Mouse (Mus musculus) MEL (cell line): Measurements from ENCODE around the gene Map2k5. TPM values are rescaled to one million over a fixed set of nuclear protein-coding genes. Genes with fewer than 3 reads are reported as not detected.

Experiments used
- DNase-seq: peaks from one replicate; pipeline ENCODE4 v3.0.0; 2011; ENCODE audit warnings: low read depth, low spot score
- H3K27ac ChIP-seq: 2 replicates; pipeline ENCODE4 v1.5.1; 2012; ENCODE audit warnings: low read depth, mild to moderate bottlenecking, control low read depth, low read length, moderate library complexity; ENCODE audit not compliant: control insufficient read depth
- H3K27me3 ChIP-seq, 2 experiments: fragments of 150-350 bp in 1 of 2; sonication (generic) in 1 of 2; 2 replicates each; pipeline ENCODE4 v1.6.1; 2012; ENCODE audit warnings: low read length in 2 of 2, mild to moderate bottlenecking in 2 of 2, improper control_type of control experiment in 1 of 2, moderate library complexity in 1 of 2; ENCODE audit not compliant: insufficient read depth in 2 of 2, control insufficient read depth in 1 of 2
- H3K36me3 ChIP-seq, 2 experiments: 2 replicates each; pipeline ENCODE4 v1.6.1; 2012 to 2014; ENCODE audit warnings: low read length in 2 of 2, improper control_type of control experiment in 1 of 2, inconsistent platforms in 1 of 2, mild to moderate bottlenecking in 1 of 2; ENCODE audit not compliant: insufficient read depth in 2 of 2, control insufficient read depth in 1 of 2
- H3K4me1 ChIP-seq, 2 experiments: fragments of 150-350 bp in 1 of 2; sonication (generic) in 1 of 2; 2 replicates each; pipeline ENCODE4 v1.6.1; 2012; ENCODE audit warnings: low read length in 2 of 2, improper control_type of control experiment in 1 of 2, mild to moderate bottlenecking in 1 of 2; ENCODE audit not compliant: insufficient read depth in 2 of 2, control insufficient read depth in 1 of 2
- H3K4me3 ChIP-seq, 2 experiments: fragments of 150-350 bp in 1 of 2; sonication (generic) in 1 of 2; 2 replicates each; pipeline ENCODE4 v1.5.1; 2012; ENCODE audit warnings: low read depth in 2 of 2, low read length in 2 of 2, mild to moderate bottlenecking in 2 of 2, moderate library complexity in 2 of 2, control low read depth in 1 of 2, improper control_type of control experiment in 1 of 2; ENCODE audit not compliant: control insufficient read depth in 1 of 2, insufficient read depth in 1 of 2
- H3K79me2 ChIP-seq: 2 replicates; pipeline ENCODE4 v1.6.1; 2012; ENCODE audit warnings: mild to moderate bottlenecking, low read length, moderate library complexity; ENCODE audit not compliant: control insufficient read depth, poor library complexity, insufficient read depth
- H3K9ac ChIP-seq: 2 replicates; pipeline ENCODE4 v1.6.1; 2012; ENCODE audit warnings: low read depth, mild to moderate bottlenecking, control low read depth, low read length, moderate library complexity; ENCODE audit not compliant: control insufficient read depth, poor library complexity, severe bottlenecking
- H3K9me3 ChIP-seq: fragments of 150-350 bp; sonication (generic); replicated peaks from 2 replicates; pipeline ENCODE4 v1.6.1; 2012; ENCODE audit warnings: mild to moderate bottlenecking, low read length, improper control_type of control experiment, moderate library complexity; ENCODE audit not compliant: insufficient read depth
- CHD2 ChIP-seq: IDR thresholded peaks from 2 replicates; pipeline ENCODE4 v1.6.1; 2011; ENCODE audit warnings: low read length, improper control_type of control experiment
- EP300 ChIP-seq, 2 experiments: IDR thresholded peaks; 2 replicates each; pipeline ENCODE4 v1.6.1; 2011; ENCODE audit warnings: improper control_type of control experiment in 2 of 2, low read length in 2 of 2, low read depth in 1 of 2, mild to moderate bottlenecking in 1 of 2
- GABPA ChIP-seq: IDR thresholded peaks from 2 replicates; pipeline ENCODE4 v1.6.1; 2012; ENCODE audit warnings: low read depth, mild to moderate bottlenecking, inconsistent platforms, low read length, improper control_type of control experiment, moderate library complexity
- HCFC1 ChIP-seq: IDR thresholded peaks from 2 replicates; pipeline ENCODE4 v1.6.1; 2012; ENCODE audit warnings: low read depth, mild to moderate bottlenecking, inconsistent platforms, low read length, improper control_type of control experiment, moderate library complexity
- MAFK ChIP-seq: IDR thresholded peaks from 2 replicates; pipeline ENCODE4 v1.6.1; 2011; ENCODE audit warnings: low read depth, mild to moderate bottlenecking, low read length, improper control_type of control experiment, borderline replicate concordance
- MAX ChIP-seq: IDR thresholded peaks from 2 replicates; pipeline ENCODE4 v1.6.1; 2011; ENCODE audit warnings: low read length, improper control_type of control experiment
- MAZ ChIP-seq: IDR thresholded peaks from 2 replicates; pipeline ENCODE4 v1.6.1; 2012; ENCODE audit warnings: low read depth, mild to moderate bottlenecking, inconsistent platforms, low read length, improper control_type of control experiment
- MXI1 ChIP-seq: IDR thresholded peaks from 2 replicates; pipeline ENCODE4 v1.6.1; 2011; ENCODE audit warnings: mild to moderate bottlenecking, low read depth, low read length, improper control_type of control experiment
- MYC ChIP-seq: IDR thresholded peaks from 2 replicates; pipeline ENCODE4 v1.6.1; 2011; ENCODE audit warnings: low read depth, mild to moderate bottlenecking, low read length, improper control_type of control experiment, moderate library complexity
- NELFE ChIP-seq: IDR thresholded peaks from 2 replicates; pipeline ENCODE4 v1.6.1; 2011; ENCODE audit warnings: low read depth, low read length, improper control_type of control experiment
- POLR2A ChIP-seq, 2 experiments: IDR thresholded peaks; 2 replicates each; pipeline ENCODE4 v1.6.1; 2011 to 2012; ENCODE audit warnings: low read length in 2 of 2, mild to moderate bottlenecking in 2 of 2, control low read depth in 1 of 2, improper control_type of control experiment in 1 of 2, low read depth in 1 of 2, moderate library complexity in 1 of 2; ENCODE audit not compliant: control insufficient read depth in 1 of 2, insufficient read depth in 1 of 2, poor library complexity in 1 of 2
- POLR2AphosphoS2 ChIP-seq: IDR thresholded peaks from 2 replicates; pipeline ENCODE4 v1.6.1; 2011; ENCODE audit warnings: low read length, improper control_type of control experiment
- POLR2AphosphoS5 ChIP-seq: IDR thresholded peaks from 2 replicates; pipeline ENCODE4 v1.6.1; 2012; ENCODE audit warnings: low read depth, borderline replicate concordance, mild to moderate bottlenecking, inconsistent platforms, low read length, moderate library complexity, mixed read lengths
- SIN3A ChIP-seq: IDR thresholded peaks from 2 replicates; pipeline ENCODE4 v1.6.1; 2012; ENCODE audit warnings: low read length, improper control_type of control experiment, inconsistent platforms
- SMC3 ChIP-seq: IDR thresholded peaks from 2 replicates; pipeline ENCODE4 v1.6.1; 2011; ENCODE audit warnings: low read depth, low read length, improper control_type of control experiment
- TAL1 ChIP-seq: IDR thresholded peaks from 2 replicates; pipeline ENCODE4 v1.6.1; 2012; ENCODE audit warnings: mild to moderate bottlenecking, inconsistent platforms, low read length, moderate library complexity, mixed read lengths
- TBP ChIP-seq: IDR thresholded peaks from 2 replicates; pipeline ENCODE4 v1.8.0; 2011; ENCODE audit warnings: low read depth, low read length, improper control_type of control experiment
- TCF12 ChIP-seq: IDR thresholded peaks from 2 replicates; pipeline ENCODE4 v1.6.1; 2014; ENCODE audit warnings: low read depth, mild to moderate bottlenecking, inconsistent platforms, low read length, improper control_type of control experiment, moderate library complexity
- USF1 ChIP-seq: IDR thresholded peaks from 2 replicates; pipeline ENCODE4 v1.6.1; 2014; ENCODE audit warnings: low read depth, mild to moderate bottlenecking, inconsistent platforms, low read length, improper control_type of control experiment, moderate library complexity
- USF2 ChIP-seq, 2 experiments: IDR thresholded peaks; 2 replicates each; pipeline ENCODE4 v1.6.1; 2011 to 2012; ENCODE audit warnings: improper control_type of control experiment in 2 of 2, low read length in 2 of 2, borderline replicate concordance in 1 of 2, inconsistent platforms in 1 of 2, low read depth in 1 of 2, mild to moderate bottlenecking in 1 of 2; ENCODE audit not compliant: insufficient read depth in 1 of 2
- ZC3H11A ChIP-seq: IDR thresholded peaks from 2 replicates; pipeline ENCODE4 v1.6.1; 2012; ENCODE audit warnings: low read depth, mild to moderate bottlenecking, inconsistent platforms, low read length, improper control_type of control experiment
- ZMIZ1 ChIP-seq: IDR thresholded peaks from 2 replicates; pipeline ENCODE4 v1.6.1; 2012; ENCODE audit warnings: low read depth, mild to moderate bottlenecking, inconsistent platforms, low read length, improper control_type of control experiment, moderate library complexity
- ZNF384 ChIP-seq: IDR thresholded peaks from 2 replicates; pipeline ENCODE4 v1.6.1; 2012; ENCODE audit warnings: low read depth, mild to moderate bottlenecking, inconsistent platforms, low read length, improper control_type of control experiment
- polyA plus RNA-seq, 2 experiments: library from polyadenylated mRNA; stranded (reverse) in 1 of 2; unstranded in 1 of 2; fragments of >175 nt in 1 of 2; fragments of >200 nt in 1 of 2; gene quantifications; 2 replicates each; pipeline versions ENCODE4 v1.2.1 to v1.2.4; 2012; ENCODE audit warnings: low replicate concordance in 2 of 2, low read depth in 1 of 2; ENCODE audit not compliant: insufficient read length in 2 of 2, insufficient read depth in 1 of 2, missing spikeins in 1 of 2
- total RNA-seq: library from RNA; depleted of rRNA; stranded (reverse); fragments of 300-350 nt; gene quantifications from 2 replicates; pipeline ENCODE4 v1.2.3, GENCODE M21; 2012

The Map2k5 gene
- total and polyA plus RNA-seq, 3 experiments, result 9.6 to 29.1 TPM; not detected in 1

GRCm38 (mm10) chr9:63400176-63400575, 22.5 kb upstream of the Map2k5 start:
- no peak overlapping the region for H3K9ac ChIP-seq
- H3K79me2 ChIP-seq, result peaks cover 15% of the 10 kb centered on the region
- H3K27ac ChIP-seq, result no peak overlapping the region
- peak overlapping the region in 1 of 2 experiments; percentile 82; a peak in 1 of 4 replicates for H3K4me3 ChIP-seq
- peaks cover 3% of the 10 kb centered on the region in 2 experiments; a peak in 1 of 4 replicates for H3K4me1 ChIP-seq
- DNase-seq, result no peak
- H3K27me3 ChIP-seq, result no peaks in the 10 kb centered on the region
- no peaks in the 10 kb centered on the region for H3K9me3 ChIP-seq
- peaks cover 0 to 17% of the 10 kb centered on the region in 2 experiments; a peak in 2 of 4 replicates for H3K36me3 ChIP-seq
- TF ChIP-seq ZC3H11A, result no peak
- TF ChIP-seq HCFC1, result no peak
- TF ChIP-seq ZNF384, result no peak
- no peak for TF ChIP-seq POLR2AphosphoS2
- TF ChIP-seq GABPA, result no peak
- TF ChIP-seq USF1, result no peak
- TF ChIP-seq NELFE, result no peak
- no peak for TF ChIP-seq TAL1

DNA sequence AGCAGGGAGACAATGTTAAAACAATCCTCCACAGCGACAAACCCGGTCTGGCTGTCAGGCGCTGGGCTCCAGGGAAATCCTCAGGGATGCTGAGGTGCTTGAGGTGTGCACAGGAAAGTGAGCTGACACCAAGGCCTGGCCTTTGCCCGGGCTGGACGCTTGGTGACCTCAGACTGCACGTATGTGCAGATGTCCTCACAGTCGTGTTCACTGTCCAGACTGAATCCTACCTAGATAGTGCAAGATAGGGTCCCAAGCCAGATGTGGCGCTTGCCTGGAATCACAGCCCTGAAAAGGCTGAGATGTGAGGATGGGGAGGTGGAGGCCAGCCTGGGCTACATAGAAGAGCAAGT, 21.7 kb upstream of the Map2k5 start:
- no peak for DNase-seq
- H3K27me3 ChIP-seq, result no peaks in the 10 kb centered on the region
- TF ChIP-seq MXI1, result no peak
- TF ChIP-seq TBP, result 0 out of 2 replicates have a peak, but pooled peaks have one; percentile 3
- no peak; the same call in 1 of the 2 replicates for TF ChIP-seq SIN3A
- peaks cover 3% of the 10 kb centered on the region in 2 experiments; a peak in 1 of 4 replicates for H3K4me1 ChIP-seq
- H3K27ac ChIP-seq, result no peak overlapping the region
- H3K79me2 ChIP-seq, result peaks cover 15% of the 10 kb centered on the region
- peaks cover 0 to 17% of the 10 kb centered on the region in 2 experiments; a peak in 2 of 4 replicates for H3K36me3 ChIP-seq
- peak overlapping the region; percentile 76 to 82 for H3K4me3 ChIP-seq
- peak overlapping the region; percentile 75 for H3K9ac ChIP-seq
- no peaks in the 10 kb centered on the region for H3K9me3 ChIP-seq

GRCm38 (mm10) chr9:63398611-63399462, 21.1 kb upstream of the Map2k5 start, which contains the start of gene 2300009A05Rik:
2300009A05Rik (minus strand) TSS chr9:63399246.
- Histone ChIP-seq H3K9ac (peak within 1 kb of the TSS; percentile 89), H3K4me1 (peaks cover 3% of the 10 kb centered on the region in 2 experiments; a peak in 1 of 4 replicates), H3K9me3 (no peaks in the 10 kb centered on the region), H3K27me3 (no peaks in the 10 kb centered on the region), H3K79me2 (peaks cover 15% of the 10 kb centered on the region), H3K27ac (peak within 1 kb of the TSS; percentile 45), H3K4me3 (peak within 1 kb of the TSS; percentile 80 to 82), H3K36me3 (peaks cover 0 to 17% of the 10 kb centered on the region in 2 experiments; a peak in 2 of 4 replicates)
- DNase-seq, result peak; percentile 94
- TF ChIP-seq USF2 (IDR thresholded peaks at IDR 0.05; ENCODE audit: borderline replicate concordance in 1 of 2, insufficient read depth in 1 of 2, low read depth in 1 of 2, low read length in 2 of 2) (no peak), MAFK (peak; percentile 29; the same call in 1 of the 2 replicates), TCF12 (no peak; the same call in 1 of the 2 replicates), EP300 (IDR thresholded peaks at IDR 0.05; ENCODE audit: low read depth in 1 of 2, low read length in 2 of 2) (no peak), ZC3H11A (0 out of 2 replicates have a peak, but pooled peaks have one; percentile 7), SMC3 (no peak), POLR2A (IDR thresholded peaks at IDR 0.05; ENCODE audit: control insufficient read depth in 1 of 2, insufficient read depth in 1 of 2, low read depth in 1 of 2, low read length in 2 of 2, poor library complexity in 1 of 2) (peak; percentile 95 to 98), MYC (peak; percentile 67; the same call in 1 of the 2 replicates), GABPA (no peak), MAX (peak; percentile 72), HCFC1 (peak; percentile 77), USF1 (no peak), MAZ (peak; percentile 75; the same call in 1 of the 2 replicates), TBP (0 out of 2 replicates have a peak, but pooled peaks have one; percentile 9), POLR2AphosphoS2 (peak; percentile 90), CHD2 (no peak), POLR2AphosphoS5 (no peak), ZMIZ1 (peak; percentile 93), NELFE (peak; percentile 96)
